Mouse (Mus musculus) urinary bladder, postnatal 10 days (tissue): ENCODE data around the gene Rpl39.

Source experiments
- DNase-seq: peaks from one replicate; pipeline ENCODE4 v3.0.0; 2022; ENCODE audit warnings: low spot score

The Rpl39 gene

DNA sequence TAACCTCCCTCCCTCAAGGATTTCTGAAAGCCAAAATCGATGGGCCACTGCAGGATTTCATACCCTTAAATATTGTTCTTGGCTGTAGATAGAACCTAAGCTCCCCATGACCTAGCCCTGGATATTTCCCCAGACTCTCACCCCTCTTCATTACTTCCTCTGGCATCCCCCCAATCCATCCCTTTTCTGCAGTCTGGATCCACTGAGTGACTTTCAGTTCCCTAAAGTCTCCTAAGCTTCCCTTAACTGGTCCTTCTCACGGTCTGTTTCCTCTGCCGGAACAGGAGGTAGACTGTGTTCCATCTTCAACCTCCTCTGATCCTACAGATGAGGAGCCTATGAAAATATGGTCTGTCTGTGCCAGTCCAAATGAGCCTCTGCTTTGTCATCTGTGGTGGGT, 17.9 kb downstream of the Rpl39 start:
- DNase-seq, result no peak

DNA sequence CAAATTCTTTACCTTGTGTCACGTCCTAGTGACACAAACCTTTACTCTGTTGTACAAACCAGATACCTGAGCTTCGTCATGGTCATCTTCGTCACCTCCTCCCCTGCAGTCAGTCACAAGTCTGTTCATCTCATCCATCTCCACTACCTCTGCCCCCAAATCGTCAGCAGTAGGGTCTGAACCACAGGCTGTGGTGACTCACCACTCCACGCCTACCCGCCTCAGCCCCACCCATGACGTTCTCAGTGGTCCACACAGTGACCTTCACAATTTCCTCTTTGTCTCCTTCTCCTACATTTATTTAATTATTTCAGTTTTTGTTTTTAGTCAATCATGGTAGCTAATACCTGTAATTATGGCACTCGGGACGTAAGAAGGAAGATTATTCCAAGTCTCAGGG, 21.3 kb downstream of the Rpl39 start:
- no peak for DNase-seq

GRCm38 (mm10) chrX:37048890-37049823, 36.0 kb downstream of the Rpl39 start:
- DNase-seq, result no peak

GRCm38 (mm10) chrX:37048066-37048889, 36.9 kb downstream of the Rpl39 start, which contains the start of gene Sowahd:
Sowahd (plus strand) TSS chrX:37048845.
- no peak for DNase-seq

- DNase-seq, result no peak
Measured at GRCm38 (mm10) chrX:37042726-37043125, 42.5 kb downstream of the Rpl39 start.
